Mouse (Mus musculus) cerebellum, postnatal 10 days (tissue): ENCODE results near the gene Smarca2.

Experiments
- DNase-seq, 2 experiments: peaks; one replicate each; pipeline ENCODE4 v3.0.0; 2021; ENCODE audit warnings: mixed read lengths in 2 of 2

Gene Smarca2

DNA sequence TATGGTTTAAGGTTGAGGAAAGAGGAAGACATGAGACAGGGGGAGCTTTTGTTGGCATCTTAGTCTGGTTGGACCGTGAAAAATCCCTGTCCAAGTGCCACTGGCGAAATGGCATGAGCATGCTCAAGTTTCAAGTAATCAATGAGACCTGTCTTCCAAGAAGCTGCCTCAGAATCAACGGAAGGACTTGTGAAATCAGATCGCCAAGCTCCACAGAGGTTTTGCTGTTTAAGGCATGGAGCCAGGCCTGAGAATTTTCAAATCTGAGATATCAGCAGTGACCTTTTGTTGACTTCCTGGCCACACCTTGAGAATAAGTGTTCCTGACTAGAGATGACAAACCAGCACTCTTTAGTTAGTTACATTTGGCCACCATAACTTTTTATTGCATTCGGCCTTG, 183.6 kb downstream of the Smarca2 start:
- no peak for DNase-seq

- DNase-seq, result no peak
These were observed 185.8 kb downstream of the Smarca2 start for GRCm38 (mm10) chr19:26790386-26791346.

DNA sequence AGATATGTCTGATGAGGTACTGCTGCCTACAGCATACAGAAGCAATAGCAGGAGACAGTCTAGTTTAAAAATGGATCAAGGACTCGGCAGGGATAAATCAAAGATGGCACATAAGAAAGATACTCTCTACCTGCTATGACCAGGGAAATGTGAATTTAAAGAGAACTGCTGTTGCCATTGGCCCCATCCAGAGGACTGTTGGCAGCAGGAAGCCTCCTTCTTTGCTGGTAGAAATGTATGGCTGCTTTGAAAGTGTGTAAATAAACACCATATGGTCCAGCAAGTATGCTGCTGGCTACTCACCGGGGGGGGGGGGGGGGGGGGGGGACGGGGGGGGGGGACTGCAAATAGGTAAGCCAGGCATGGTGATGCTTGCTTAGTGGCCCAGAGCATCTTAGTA, 189.5 kb downstream of the Smarca2 start:
- peak in 1 of 2 experiments; percentile 7 for DNase-seq

- peak; percentile 20 to 22 for DNase-seq
These were observed 191.2 kb downstream of the Smarca2 start for GRCm38 (mm10) chr19:26796006-26796405.

DNA sequence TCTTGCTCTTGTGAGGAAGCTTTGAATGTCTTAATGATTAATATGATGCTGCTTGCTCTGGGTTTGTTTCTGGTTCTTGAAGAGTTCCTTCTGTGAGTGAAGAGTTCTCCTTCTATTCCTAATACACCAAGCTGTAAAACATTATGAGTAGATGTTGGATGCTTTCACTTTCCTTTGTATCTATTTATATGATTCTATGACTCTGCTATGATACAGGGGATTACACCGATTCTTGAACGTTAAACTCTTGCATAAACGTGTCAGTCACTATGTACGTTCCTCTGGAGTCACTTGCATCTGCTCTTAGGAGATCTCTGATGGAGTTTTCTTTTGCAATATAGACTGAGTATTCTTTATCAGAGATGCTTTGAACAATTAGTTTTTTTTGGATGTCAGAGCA, 199.6 kb downstream of the Smarca2 start:
- DNase-seq, result no peak

DNA sequence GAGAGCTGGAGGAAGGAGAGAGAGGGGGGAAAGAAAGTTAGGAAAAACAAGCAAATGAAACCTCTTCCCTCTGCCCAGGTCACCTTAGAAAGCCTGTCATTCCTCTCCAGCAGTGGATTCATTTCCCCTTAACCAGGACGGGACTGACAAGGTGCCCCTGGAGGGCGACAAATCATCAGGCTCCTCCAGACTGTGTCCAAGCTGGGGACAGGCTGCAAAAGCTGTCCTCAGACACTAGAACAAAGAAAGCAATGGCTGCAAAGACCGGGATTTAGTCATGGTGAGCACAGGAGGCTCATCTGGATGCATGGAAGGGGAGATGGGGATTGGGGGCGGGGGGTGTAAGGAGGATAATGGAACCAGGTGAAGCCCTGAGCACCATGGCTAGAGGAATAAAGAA, 209.8 kb downstream of the Smarca2 start:
- DNase-seq, result peak; percentile 69 to 73

DNA sequence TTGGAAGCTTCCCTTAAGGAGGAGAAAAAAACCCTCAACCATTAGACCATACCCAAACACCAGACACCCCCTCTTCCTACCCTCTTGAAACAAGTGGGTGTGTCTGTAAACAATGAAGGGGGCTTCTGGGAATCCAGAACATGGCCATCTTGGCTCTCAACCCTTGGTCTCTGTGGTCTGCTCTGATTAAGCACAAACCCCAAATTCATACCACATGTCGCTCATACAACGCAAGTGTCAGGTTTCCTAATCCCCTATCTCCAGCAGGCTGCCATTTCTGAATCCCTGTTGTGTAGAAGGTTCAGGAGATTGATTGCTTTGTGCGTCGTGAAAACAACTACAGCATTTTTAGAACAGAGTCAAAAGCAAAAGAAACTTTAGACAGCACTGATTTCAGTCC, 213.1 kb downstream of the Smarca2 start:
- no peak for DNase-seq
